Mouse (Mus musculus) embryonic fibroblast, embryonic 13.5 days (primary cell): ENCODE measurements around the gene Dhx16.

Experiments used
- CTCF ChIP-seq: IDR thresholded peaks from 2 replicates; pipeline ENCODE4 v1.5.1; 2011; ENCODE audit warnings: mild to moderate bottlenecking, control low read depth, low read length, moderate library complexity, borderline replicate concordance; ENCODE audit not compliant: insufficient read depth
- POLR2A ChIP-seq: IDR thresholded peaks from 2 replicates; pipeline ENCODE4 v1.6.1; 2011; ENCODE audit warnings: low read depth, mild to moderate bottlenecking, control low read depth, low read length, moderate library complexity

DNA sequence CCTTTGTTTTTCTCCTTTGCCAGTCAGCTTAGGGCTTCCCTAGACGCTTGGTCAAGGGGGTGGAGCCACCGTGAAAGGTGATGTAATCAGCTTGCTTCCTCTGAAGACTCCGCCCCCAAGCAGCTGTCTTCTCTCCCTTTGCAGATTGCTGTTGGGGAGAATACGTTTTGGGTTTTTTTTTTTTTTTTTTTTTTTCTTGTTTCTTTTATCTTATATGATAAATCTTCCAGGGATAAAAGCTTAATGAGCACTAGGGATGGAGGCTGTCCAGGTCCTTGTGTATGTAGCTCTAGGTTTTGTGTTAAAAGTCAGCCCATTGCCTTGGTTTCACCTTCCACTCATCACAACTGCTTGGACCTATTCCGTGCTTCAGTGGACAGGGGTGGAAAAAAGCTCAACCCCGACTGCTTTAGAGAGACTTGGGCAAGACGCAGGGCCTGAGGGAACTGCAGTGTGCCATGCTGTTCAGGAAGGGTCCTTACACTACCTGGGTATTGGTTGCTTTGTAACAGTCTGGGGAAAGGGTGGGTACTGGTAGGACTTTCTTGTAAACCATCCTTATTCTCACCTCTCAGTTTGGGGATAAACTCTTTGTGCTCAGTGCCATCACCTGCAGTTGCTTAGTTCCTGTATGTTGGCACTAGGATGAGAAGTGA, 39.6 kb downstream of the Dhx16 start:
- TF ChIP-seq POLR2A (peak; percentile 82), CTCF (no peak)
